Mouse (Mus musculus): Measurements from ENCODE around the gene Dlx1.

- TF ChIP-seq CTCF (IDR thresholded peaks at IDR 0.05; ENCODE audit: low read depth, low read length) (no peak), POLR2A (IDR thresholded peaks at IDR 0.05; ENCODE audit: borderline replicate concordance, low read depth, low read length) (no peak)
Measured at GRCm38 (mm10) chr2:71528714-71529510, 999 bp downstream of the Dlx1 start.

Data from bone marrow macrophage, adult 2 months (primary cell).